Mouse (Mus musculus) forebrain, embryonic 13.5 days (tissue): ENCODE measurements around the gene Cdc42. TPM values are rescaled to one million over a fixed set of nuclear protein-coding genes. Genes with fewer than 3 reads are reported as not detected.

Experiments used
- ATAC-seq: fragments of 200-750 bp; cut with Nextera tagmentation; 2 replicates; pipeline ENCODE4 v1.8.0; 2017
- H3K27ac ChIP-seq: fragments of 300-500 bp; sonication (generic); 2 replicates; pipeline ENCODE4 v1.5.1; 2015; ENCODE audit warnings: inconsistent platforms, mild to moderate bottlenecking, moderate library complexity
- H3K27me3 ChIP-seq: fragments of 300-500 bp; sonication (generic); 2 replicates; pipeline ENCODE4 v1.6.1; 2015; ENCODE audit warnings: mild to moderate bottlenecking, inconsistent platforms
- H3K36me3 ChIP-seq: fragments of 300-500 bp; sonication (generic); 2 replicates; pipeline ENCODE4 v1.6.1; 2015; ENCODE audit warnings: mild to moderate bottlenecking, inconsistent platforms; ENCODE audit not compliant: poor library complexity, severe bottlenecking
- H3K4me1 ChIP-seq: fragments of 300-500 bp; sonication (generic); 2 replicates; pipeline ENCODE4 v1.6.1; 2015; ENCODE audit warnings: inconsistent platforms
- H3K4me2 ChIP-seq: fragments of 300-500 bp; sonication (generic); 2 replicates; pipeline ENCODE4 v1.6.1; 2015; ENCODE audit warnings: inconsistent platforms, mild to moderate bottlenecking, moderate library complexity
- H3K4me3 ChIP-seq: fragments of 300-500 bp; sonication (generic); 2 replicates; pipeline ENCODE4 v1.5.1; 2015; ENCODE audit warnings: mild to moderate bottlenecking, inconsistent platforms
- H3K9ac ChIP-seq: fragments of 300-500 bp; sonication (generic); 2 replicates; pipeline ENCODE4 v1.6.1; 2015; ENCODE audit warnings: mild to moderate bottlenecking, inconsistent platforms
- H3K9me3 ChIP-seq: fragments of 300-500 bp; sonication (generic); replicated peaks from 2 replicates; pipeline ENCODE4 v1.6.1; 2016; ENCODE audit warnings: inconsistent platforms
- WGBS: fragments of 180-500 bp; shearing (Covaris S2); methylation state at CpG from one replicate; pipeline ENCODE4 v1.1.7; 2015; 5-methylcytosine and 5-hydroxymethylcytosine counted together
- polyA plus RNA-seq: library from polyadenylated mRNA; unstranded; fragments of >200 nt; fragmentation: Nextera tagmentation; extraction: Ambion mirVana; gene quantifications from 2 replicates; pipeline ENCODE4 v1.2.1, GENCODE M21; 2015

Cdc42 gene
- 670 and 681 TPM in 2 replicates for polyA plus RNA-seq

DNA sequence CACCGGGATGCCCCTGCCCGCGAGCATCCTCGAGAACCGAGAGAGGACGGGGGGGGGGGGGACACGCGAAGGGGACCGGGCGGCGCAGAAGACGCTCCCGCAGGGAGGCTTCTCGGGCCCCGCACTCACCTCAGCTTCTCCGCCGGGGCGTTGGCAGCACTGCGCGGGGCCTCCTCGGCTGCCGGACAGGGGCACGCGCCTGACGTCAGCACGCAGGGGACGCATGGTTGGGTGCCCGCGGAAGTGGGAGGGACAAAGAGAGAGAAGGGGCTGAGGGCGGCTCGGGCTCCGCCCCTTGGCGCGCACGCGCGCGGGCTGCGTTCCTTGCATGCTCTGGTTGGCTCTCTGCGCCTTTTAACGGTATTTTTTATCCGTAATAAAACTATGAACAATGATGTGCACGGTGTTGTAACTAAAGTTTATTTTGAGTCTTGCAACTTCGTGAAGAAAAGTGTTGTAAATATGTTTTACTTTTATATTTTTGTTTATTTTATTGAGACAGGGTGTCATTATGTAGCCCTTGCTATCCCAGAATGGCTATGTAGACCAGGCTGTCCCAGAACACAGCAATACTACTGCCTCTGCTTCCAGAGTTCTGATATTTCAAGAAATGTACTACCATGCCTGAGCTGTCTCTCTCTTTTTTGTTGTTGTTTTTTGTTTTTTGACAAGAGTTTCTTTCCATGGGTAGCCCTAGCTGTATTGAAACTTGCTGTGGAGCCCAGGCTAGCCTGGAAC is at the start of gene Cdc42:
TSS of gene Cdc42 (minus strand) at position 204 of the 738 bp plus-strand sequence.
- Histone ChIP-seq H3K36me3 (no peaks in the 10 kb centered on the region), H3K4me1 (peaks cover 35% of the 10 kb centered on the region), H3K4me3 (peak within 1 kb of the TSS; percentile 97), H3K27ac (peak within 1 kb of the TSS; percentile 97), H3K4me2 (peak within 1 kb of the TSS; percentile 69), H3K9me3 (no peaks in the 10 kb centered on the region), H3K9ac (peak within 1 kb of the TSS; percentile 99), H3K27me3 (no peaks in the 10 kb centered on the region)
- under 1% methylated on average over 32 of the region's 44 CpGs for WGBS
- ATAC-seq, result peak; percentile 98

DNA sequence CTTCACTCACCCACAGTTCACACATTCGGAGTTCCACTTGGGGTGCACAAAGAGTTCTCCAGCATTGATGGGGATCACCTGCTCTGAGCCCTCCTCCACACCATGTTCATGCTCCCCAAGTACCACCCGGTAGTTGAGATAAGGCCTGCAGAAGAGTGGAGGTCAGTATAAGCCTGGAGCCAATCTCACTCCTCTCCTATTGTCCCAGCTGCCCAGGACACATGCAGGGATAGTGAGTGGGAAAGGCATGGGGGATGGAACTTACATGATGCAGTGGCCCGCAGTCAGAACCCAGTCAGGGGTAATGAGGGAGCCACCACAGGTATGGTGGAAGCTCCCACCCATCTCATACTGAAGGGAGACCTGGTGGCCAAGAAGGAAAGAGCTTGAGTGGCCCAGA is 48.1 kb upstream of the Cdc42 start:
- Histone ChIP-seq H3K4me1 (no peaks in the 10 kb centered on the region), H3K27ac (no peak overlapping the region), H3K9me3 (no peaks in the 10 kb centered on the region), H3K36me3 (no peaks in the 10 kb centered on the region), H3K27me3 (no peaks in the 10 kb centered on the region), H3K9ac (no peak overlapping the region), H3K4me3 (no peak overlapping the region), H3K4me2 (no peak overlapping the region)
- WGBS, result 91% methylated on average over 3 of the region's 3 CpGs
- ATAC-seq, result no peak

DNA sequence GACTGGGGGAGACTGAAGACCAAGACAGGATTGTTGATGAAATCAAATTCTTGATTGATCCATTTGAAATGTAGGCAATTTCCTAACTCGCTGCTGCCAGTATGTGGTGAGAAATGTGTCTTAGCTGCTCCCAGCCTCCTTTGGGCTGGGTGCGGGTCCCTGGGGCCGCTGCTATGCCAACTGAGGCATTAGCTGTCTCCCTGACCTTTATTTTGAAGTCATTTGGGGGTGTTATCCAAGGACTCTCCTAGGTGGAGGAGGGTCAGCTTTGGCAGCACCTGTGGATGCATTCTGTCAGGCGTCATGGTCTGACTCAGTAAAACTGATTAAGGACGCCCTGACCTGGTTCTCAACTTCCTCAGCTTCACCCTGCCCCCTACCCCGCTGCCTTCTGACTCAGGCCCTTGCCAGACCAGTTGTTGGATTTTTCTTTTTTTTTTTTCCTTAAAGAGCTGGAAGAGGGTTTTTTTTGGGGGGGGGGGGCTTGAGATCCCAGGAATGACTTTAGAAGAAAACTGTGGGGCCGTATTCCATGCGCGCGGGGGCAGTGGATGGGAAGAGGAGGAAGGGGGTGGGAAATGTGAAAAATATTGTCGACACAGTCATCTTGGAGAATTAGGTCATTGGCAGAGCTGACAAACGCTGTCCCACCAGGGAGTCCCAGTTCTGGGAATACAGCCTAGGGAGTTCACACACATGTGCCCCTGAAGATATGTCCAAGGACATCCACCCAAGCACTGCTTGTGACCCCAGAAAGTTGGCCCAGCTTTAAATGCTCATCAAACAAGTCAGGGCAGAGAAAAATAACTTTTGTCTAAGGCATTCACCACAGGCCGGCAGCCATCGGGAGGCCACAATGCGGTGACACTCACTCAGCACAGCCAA is 39.4 kb upstream of the Cdc42 start:
- WGBS, result 83% methylated on average over 15 of the region's 15 CpGs
- H3K4me2 ChIP-seq, result no peak overlapping the region
- no peak for ATAC-seq
- no peak overlapping the region for H3K27ac ChIP-seq
- H3K27me3 ChIP-seq, result no peaks in the 10 kb centered on the region
- no peaks in the 10 kb centered on the region for H3K4me1 ChIP-seq
- H3K9ac ChIP-seq, result no peak overlapping the region
- no peak overlapping the region for H3K4me3 ChIP-seq
- no peaks in the 10 kb centered on the region for H3K36me3 ChIP-seq
- no peaks in the 10 kb centered on the region for H3K9me3 ChIP-seq

DNA sequence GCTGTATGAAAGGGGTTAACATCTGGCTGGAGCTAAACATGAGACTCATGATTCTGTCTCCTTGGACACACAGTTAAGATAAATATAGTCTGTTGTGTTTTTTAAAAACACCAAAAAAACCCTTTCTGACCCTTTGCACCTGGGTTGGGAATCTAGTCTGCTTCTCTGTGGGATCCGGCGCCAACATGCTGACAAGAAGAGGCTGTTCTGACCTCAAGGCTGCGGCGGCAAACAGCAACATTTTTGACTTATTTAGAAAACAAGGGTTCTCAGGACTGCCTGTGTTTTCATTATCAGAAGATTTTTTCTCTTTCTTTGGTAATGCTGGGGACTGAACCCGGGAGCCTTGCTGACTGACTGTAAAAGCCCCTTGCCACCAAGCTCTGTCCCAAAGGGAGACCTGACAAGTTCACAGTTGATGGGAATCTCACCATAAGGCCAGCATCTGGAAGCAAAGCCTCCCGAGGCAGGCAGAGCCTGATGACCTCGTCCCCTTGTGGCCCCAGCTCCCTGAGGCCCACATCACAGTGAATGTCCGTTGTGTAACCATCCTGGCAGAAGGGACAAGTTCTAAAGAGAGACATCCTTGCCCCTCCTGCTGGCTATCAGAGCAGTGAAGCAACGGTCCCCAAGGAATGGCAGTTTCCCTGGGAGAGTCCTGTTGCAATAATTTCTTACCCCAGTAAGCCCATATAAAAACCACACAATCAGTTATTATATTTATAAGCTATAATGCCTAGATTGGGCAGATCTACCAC is 36.0 kb upstream of the Cdc42 start:
- Histone ChIP-seq H3K4me1 (peaks cover 8% of the 10 kb centered on the region; the same call in 1 of the 2 replicates), H3K27me3 (no peaks in the 10 kb centered on the region), H3K9me3 (no peaks in the 10 kb centered on the region), H3K4me2 (no peak overlapping the region), H3K4me3 (no peak overlapping the region), H3K9ac (no peak overlapping the region), H3K27ac (no peak overlapping the region), H3K36me3 (no peaks in the 10 kb centered on the region)
- ATAC-seq, result no peak
- 78% methylated on average over 9 of the region's 9 CpGs for WGBS

DNA sequence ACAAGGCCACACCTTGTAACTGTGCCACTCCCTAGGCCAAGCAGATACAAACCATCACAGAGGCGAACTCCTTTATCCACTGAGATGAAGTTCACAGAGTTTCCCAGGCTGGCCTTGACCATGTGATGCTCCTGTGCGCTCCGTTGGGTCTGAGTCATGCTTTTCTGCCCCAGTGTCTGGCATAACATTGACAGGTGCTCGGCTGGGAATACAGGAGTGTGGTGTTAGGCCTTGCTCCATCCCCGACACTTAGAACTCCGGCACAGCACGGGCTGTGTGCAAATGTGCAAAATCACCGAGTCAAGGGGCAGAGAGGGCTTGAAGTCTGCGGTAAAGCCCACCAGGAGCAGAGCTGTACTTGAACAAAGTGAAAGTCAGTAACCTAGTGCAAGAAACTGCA is 35.4 kb upstream of the Cdc42 start:
- no peak for ATAC-seq
- no peak overlapping the region for H3K9ac ChIP-seq
- 89% methylated on average over 9 of the region's 9 CpGs for WGBS

DNA sequence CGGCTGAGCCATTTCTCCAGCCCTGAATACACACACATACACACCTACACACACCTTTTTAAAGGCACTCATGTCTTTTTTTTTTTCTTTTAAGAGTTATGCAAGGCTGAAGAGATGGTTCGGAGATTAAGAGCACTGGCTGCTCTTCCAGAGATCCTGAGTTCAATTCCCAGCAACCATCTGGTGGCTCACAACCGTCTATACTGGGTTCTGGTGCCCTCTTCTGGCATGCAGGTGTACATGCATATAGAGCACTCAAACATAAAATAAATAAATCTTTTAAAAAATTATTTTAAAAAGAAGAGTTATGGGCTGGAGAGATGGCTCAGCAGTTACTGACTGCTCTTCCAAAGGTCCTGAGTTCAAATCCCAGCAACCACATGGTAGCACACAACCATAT is 33.8 kb upstream of the Cdc42 start:
- no peaks in the 10 kb centered on the region for H3K27me3 ChIP-seq
- 93% methylated on average over 3 of the region's 3 CpGs for WGBS
- no peak overlapping the region for H3K4me2 ChIP-seq
- no peaks in the 10 kb centered on the region for H3K9me3 ChIP-seq
- no peak for ATAC-seq
- H3K36me3 ChIP-seq, result no peaks in the 10 kb centered on the region
- H3K27ac ChIP-seq, result no peak overlapping the region
- no peak overlapping the region for H3K4me3 ChIP-seq
- H3K4me1 ChIP-seq, result peaks cover 16% of the 10 kb centered on the region
- no peak overlapping the region for H3K9ac ChIP-seq

More for the DNA sequence above, 35.4 kb upstream of the Cdc42 start:
- no peaks in the 10 kb centered on the region for H3K27me3 ChIP-seq
- peaks cover 8% of the 10 kb centered on the region; the same call in 1 of the 2 replicates for H3K4me1 ChIP-seq
- no peaks in the 10 kb centered on the region for H3K36me3 ChIP-seq
- H3K4me3 ChIP-seq, result no peak overlapping the region
- H3K27ac ChIP-seq, result no peak overlapping the region
- no peaks in the 10 kb centered on the region for H3K9me3 ChIP-seq
- H3K4me2 ChIP-seq, result no peak overlapping the region

DNA sequence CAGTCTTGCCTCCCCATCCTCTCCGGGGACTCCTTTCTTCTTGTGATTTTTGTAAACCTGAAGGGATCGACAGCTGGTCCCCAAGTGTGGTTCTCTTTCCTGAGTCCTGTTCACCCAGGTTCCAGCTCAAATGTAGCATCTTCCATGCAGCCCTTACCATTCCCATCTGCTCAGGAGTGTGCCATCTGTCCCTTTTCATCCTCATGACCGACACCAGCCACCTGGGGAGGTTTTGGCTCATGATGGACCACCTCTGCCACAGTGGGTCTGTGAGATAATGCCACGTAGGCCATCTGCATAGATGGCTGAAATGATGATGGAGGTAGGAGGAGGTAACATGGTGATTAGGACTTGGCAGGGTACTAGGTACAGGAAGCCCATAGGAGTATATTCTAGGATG is 32.7 kb upstream of the Cdc42 start:
- H3K27ac ChIP-seq, result no peak overlapping the region
- H3K4me2 ChIP-seq, result no peak overlapping the region
- no peak for ATAC-seq
- no peaks in the 10 kb centered on the region for H3K36me3 ChIP-seq
- H3K9me3 ChIP-seq, result no peaks in the 10 kb centered on the region
- H3K9ac ChIP-seq, result no peak overlapping the region
- H3K4me3 ChIP-seq, result no peak overlapping the region
- peaks cover 16% of the 10 kb centered on the region for H3K4me1 ChIP-seq
- WGBS, result 92% methylated on average over 4 of the region's 4 CpGs
- H3K27me3 ChIP-seq, result no peaks in the 10 kb centered on the region

DNA sequence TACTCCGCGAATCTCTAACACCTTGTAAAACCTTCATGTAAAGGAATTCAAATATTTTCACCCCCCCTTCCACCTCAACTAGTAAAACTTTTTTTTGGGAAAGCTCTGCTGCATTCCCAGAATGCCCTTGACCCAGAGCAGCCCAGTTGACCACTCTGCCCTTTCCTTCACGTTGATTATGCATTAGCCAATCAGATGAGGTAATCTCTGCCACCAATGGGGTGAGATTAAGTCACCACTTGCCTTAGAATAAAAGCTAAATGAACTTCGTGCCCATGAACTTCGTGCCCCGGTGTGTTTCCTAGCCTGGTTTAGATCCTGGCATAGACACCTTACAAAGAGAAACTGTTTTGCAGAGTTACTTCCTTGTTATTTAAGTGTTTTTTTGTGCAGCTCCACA is 31.5 kb upstream of the Cdc42 start:
- no peak for ATAC-seq
- no peaks in the 10 kb centered on the region for H3K9me3 ChIP-seq
- no peaks in the 10 kb centered on the region for H3K36me3 ChIP-seq
- no peaks in the 10 kb centered on the region for H3K27me3 ChIP-seq
- WGBS, result 44% methylated on average over 6 of the region's 6 CpGs
- H3K4me1 ChIP-seq, result peaks cover 16% of the 10 kb centered on the region
- H3K9ac ChIP-seq, result peak overlapping the region; percentile 86
- no peak overlapping the region for H3K27ac ChIP-seq
- peak overlapping the region; percentile 93 for H3K4me2 ChIP-seq
- H3K4me3 ChIP-seq, result peak overlapping the region; percentile 96

DNA sequence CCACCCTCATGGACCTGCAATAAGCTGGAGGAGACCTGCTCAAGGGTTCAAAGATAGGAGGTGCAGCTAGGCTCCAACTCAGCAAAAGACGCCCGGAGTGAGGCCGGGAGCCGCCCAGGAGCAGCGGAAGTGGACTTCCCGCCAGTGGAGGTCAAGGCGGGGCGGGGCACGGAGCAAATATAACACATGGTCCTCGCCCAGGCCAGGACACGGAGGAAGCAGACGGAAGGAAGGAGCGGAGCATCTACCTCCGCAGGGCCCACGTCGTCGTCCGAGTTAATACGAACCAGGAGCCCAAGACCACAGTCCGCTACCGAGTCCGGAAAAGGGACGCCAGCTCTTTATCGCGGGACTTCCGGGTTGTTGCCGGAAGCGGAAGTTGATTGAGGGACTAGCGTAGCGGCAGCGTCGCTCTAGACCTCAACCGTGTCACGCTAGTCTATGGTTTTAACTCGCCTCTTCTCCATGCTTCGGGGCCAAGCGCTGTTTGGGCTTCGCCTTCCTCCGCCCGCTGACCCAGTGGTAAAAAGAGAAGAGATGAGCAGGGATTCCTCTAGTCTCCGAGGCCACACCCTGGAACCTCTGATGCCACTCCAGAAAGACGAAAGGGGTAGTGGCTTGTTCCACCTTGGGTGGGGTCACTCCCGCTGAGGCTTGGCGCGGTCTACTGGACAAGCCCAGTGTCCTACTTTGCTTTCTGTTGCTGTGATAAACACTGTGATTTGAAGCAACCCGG is 30.7 kb upstream of the Cdc42 start:
- peak overlapping the region; percentile 93 for H3K4me2 ChIP-seq
- under 1% methylated on average over 46 of the region's 46 CpGs for WGBS
- H3K27me3 ChIP-seq, result no peaks in the 10 kb centered on the region
- H3K36me3 ChIP-seq, result no peaks in the 10 kb centered on the region
- H3K9ac ChIP-seq, result peak overlapping the region; percentile 86
- peak overlapping the region; percentile 96 for H3K4me3 ChIP-seq
- H3K4me1 ChIP-seq, result peaks cover 16% of the 10 kb centered on the region
- ATAC-seq, result peak; percentile 97
- H3K9me3 ChIP-seq, result no peaks in the 10 kb centered on the region
- H3K27ac ChIP-seq, result peak overlapping the region; percentile 83

DNA sequence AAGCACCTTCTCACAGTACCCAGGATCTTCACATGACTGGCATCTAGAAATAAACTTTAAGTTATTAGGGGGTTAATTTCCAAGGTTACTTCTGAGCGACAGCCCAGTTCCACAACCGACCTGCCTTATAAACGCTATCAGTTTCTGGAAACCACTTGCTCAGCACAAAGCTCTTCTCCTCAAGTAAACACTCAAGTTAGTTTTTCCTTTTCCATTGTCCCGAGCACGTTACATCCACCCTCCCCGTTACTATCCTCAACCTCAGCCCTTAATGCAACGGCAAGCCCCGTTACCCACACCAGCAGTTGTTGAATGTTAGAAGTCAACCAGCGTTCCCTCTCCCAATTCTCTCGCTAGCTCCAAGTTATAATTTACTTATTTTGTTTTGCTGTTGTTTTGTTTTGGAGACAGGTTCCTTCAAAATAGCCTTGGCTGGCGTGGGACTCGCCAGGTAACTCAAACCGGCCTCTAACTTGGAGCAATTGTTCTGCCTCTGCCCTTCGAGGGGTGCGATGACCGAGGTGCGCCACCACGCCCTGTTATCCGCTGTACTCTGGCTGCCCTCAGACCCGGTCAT is 30.1 kb upstream of the Cdc42 start:
- H3K9ac ChIP-seq, result peak overlapping the region; percentile 86
- peak overlapping the region; percentile 93 for H3K4me2 ChIP-seq
- ATAC-seq, result no peak
- no peaks in the 10 kb centered on the region for H3K36me3 ChIP-seq
- H3K4me3 ChIP-seq, result peak overlapping the region; percentile 96
- H3K27me3 ChIP-seq, result no peaks in the 10 kb centered on the region
- 2% methylated on average over 20 of the region's 20 CpGs for WGBS
- peak overlapping the region; percentile 83 for H3K27ac ChIP-seq
- peaks cover 16% of the 10 kb centered on the region for H3K4me1 ChIP-seq
- no peaks in the 10 kb centered on the region for H3K9me3 ChIP-seq
